Mouse (Mus musculus) limb, embryonic 14.5 days (tissue): ENCODE data around the gene Sox5. TPM values are rescaled to one million over a fixed set of nuclear protein-coding genes. Genes with fewer than 3 reads are reported as not detected.

Experiments used
- ATAC-seq: fragments of 200-750 bp; cut with Nextera tagmentation; 2 replicates; pipeline ENCODE4 v1.8.0; 2017; ENCODE audit warnings: low read depth, moderate number of reproducible peaks, moderate TSS enrichment; ENCODE audit not compliant: low FRiP score
- DNase-seq: peaks from one replicate; pipeline ENCODE4 v3.0.0-alpha.2; 2015; ENCODE audit warnings: low spot score
- H3K27ac ChIP-seq: fragments of 300-500 bp; sonication (generic); replicated peaks from 2 replicates; pipeline ENCODE4 v1.5.1; 2014; ENCODE audit warnings: low read depth, mild to moderate bottlenecking, low read length, moderate library complexity, mixed read lengths
- H3K27me3 ChIP-seq: fragments of 300-500 bp; sonication (generic); 2 replicates; pipeline ENCODE4 v1.6.1; 2014; ENCODE audit warnings: low read length, mixed read lengths; ENCODE audit not compliant: control insufficient read depth, insufficient read depth
- H3K36me3 ChIP-seq: fragments of 300-500 bp; sonication (generic); 2 replicates; pipeline ENCODE4 v1.6.1; 2014; ENCODE audit warnings: mild to moderate bottlenecking, low read length, moderate library complexity, mixed read lengths; ENCODE audit not compliant: control insufficient read depth, insufficient read depth
- H3K4me1 ChIP-seq: fragments of 300-500 bp; sonication (generic); 2 replicates; pipeline ENCODE4 v1.6.1; 2014; ENCODE audit warnings: antibody characterized with exemption, low read length, mixed read lengths; ENCODE audit not compliant: control insufficient read depth, insufficient read depth
- H3K4me2 ChIP-seq: fragments of 300-500 bp; sonication (generic); replicated peaks from 2 replicates; pipeline ENCODE4 v1.6.1; 2014; ENCODE audit warnings: low read depth, mild to moderate bottlenecking, low read length, moderate library complexity; ENCODE audit not compliant: severe bottlenecking
- H3K4me3 ChIP-seq: fragments of 300-500 bp; sonication (generic); replicated peaks from 2 replicates; pipeline ENCODE4 v1.5.1; 2014; ENCODE audit warnings: low read length
- H3K9ac ChIP-seq: fragments of 300-500 bp; sonication (generic); 2 replicates; pipeline ENCODE4 v1.6.1; 2014; ENCODE audit warnings: mild to moderate bottlenecking, low read depth, low read length, moderate library complexity; ENCODE audit not compliant: severe bottlenecking
- H3K9me3 ChIP-seq: fragments of 300-500 bp; sonication (generic); 2 replicates; pipeline ENCODE4 v1.6.1; 2016; ENCODE audit warnings: low read length; ENCODE audit not compliant: control insufficient read depth
- POLR2A ChIP-seq: fragments of 200-500 bp; IDR thresholded peaks from 2 replicates; pipeline ENCODE4 v1.8.0; 2012; ENCODE audit warnings: inconsistent platforms, mild to moderate bottlenecking, moderate library complexity, borderline replicate concordance; ENCODE audit not compliant: insufficient read depth, insufficient read length; ENCODE audit errors: extremely low read depth
- WGBS: fragments of 180-500 bp; shearing (Covaris S2); extraction: QIAGEN DNeasy Blood & Tissue Kit; methylation state at CpG from one replicate; pipeline ENCODE4 v1.1.7; 2014; 5-methylcytosine and 5-hydroxymethylcytosine counted together
- polyA plus RNA-seq, 2 experiments: library from polyadenylated mRNA; depleted of rRNA in 1 of 2; stranded (reverse) in 1 of 2; unstranded in 1 of 2; fragments of >200 nt; fragmentation: Nextera tagmentation in 1 of 2; extraction: Ambion mirVana in 1 of 2; gene quantifications; 2 replicates each; pipeline versions ENCODE4 v1.2.1 to v1.2.3; 2012 to 2014

The Sox5 gene
- polyA plus RNA-seq, 2 experiments = 20.6 to 32.8 TPM

- ATAC-seq (no peak), DNase-seq (no peak)
- Histone ChIP-seq H3K9me3 (no peaks in the 10 kb centered on the region), H3K4me2 (no peak overlapping the region), H3K4me1 (peaks cover 4% of the 10 kb centered on the region), H3K9ac (no peak overlapping the region), H3K4me3 (no peak overlapping the region), H3K27me3 (no peaks in the 10 kb centered on the region), H3K27ac (no peak overlapping the region), H3K36me3 (no peaks in the 10 kb centered on the region)
- WGBS = 40% methylated on average over 8 of the region's 8 CpGs
- no peak for TF ChIP-seq POLR2A
Observed at GRCm38 (mm10) chr6:144759193-144759592, 22.6 kb downstream of the Sox5 start.

DNA sequence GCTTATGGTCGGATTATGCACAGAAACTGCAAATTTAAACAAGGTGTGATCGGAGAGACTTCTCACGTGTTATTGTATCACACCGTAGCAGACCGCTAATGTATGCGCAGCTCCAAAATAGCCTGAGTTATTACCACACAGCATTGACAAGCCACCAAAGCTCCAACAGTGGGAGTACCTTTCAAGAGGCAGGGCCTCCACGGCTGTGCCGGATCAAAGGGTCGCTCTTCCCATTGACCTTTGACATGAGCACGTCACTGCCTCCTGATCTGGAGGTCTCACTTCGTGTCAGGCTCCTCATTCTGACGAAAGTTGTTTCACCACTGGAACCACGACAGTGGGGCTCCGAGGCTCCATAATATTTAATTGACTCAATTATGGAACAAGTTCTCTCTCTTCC is 24.4 kb downstream of the Sox5 start:
- H3K27me3 ChIP-seq = no peaks in the 10 kb centered on the region
- no peak overlapping the region for H3K27ac ChIP-seq
- DNase-seq (no peak), ATAC-seq (no peak)
- H3K4me3 ChIP-seq = no peak overlapping the region
- no peaks in the 10 kb centered on the region for H3K36me3 ChIP-seq
- H3K9ac ChIP-seq = no peak overlapping the region
- H3K9me3 ChIP-seq = no peaks in the 10 kb centered on the region
- TF ChIP-seq POLR2A = no peak
- H3K4me1 ChIP-seq = peaks cover 13% of the 10 kb centered on the region
- H3K4me2 ChIP-seq = no peak overlapping the region
- WGBS = 42% methylated on average over 14 of the region's 14 CpGs

- no peak overlapping the region for H3K9ac ChIP-seq
- H3K9me3 ChIP-seq = no peaks in the 10 kb centered on the region
- H3K27ac ChIP-seq = no peak overlapping the region
- H3K27me3 ChIP-seq = no peaks in the 10 kb centered on the region
- H3K4me3 ChIP-seq = no peak overlapping the region
- no peak for TF ChIP-seq POLR2A
- H3K4me2 ChIP-seq = no peak overlapping the region
- DNase-seq (no peak), ATAC-seq (no peak)
- peaks cover 13% of the 10 kb centered on the region for H3K4me1 ChIP-seq
- WGBS = 82% methylated on average over 14 of the region's 14 CpGs
- no peaks in the 10 kb centered on the region for H3K36me3 ChIP-seq
Observed at GRCm38 (mm10) chr6:144756444-144756843, 25.3 kb downstream of the Sox5 start.

DNA sequence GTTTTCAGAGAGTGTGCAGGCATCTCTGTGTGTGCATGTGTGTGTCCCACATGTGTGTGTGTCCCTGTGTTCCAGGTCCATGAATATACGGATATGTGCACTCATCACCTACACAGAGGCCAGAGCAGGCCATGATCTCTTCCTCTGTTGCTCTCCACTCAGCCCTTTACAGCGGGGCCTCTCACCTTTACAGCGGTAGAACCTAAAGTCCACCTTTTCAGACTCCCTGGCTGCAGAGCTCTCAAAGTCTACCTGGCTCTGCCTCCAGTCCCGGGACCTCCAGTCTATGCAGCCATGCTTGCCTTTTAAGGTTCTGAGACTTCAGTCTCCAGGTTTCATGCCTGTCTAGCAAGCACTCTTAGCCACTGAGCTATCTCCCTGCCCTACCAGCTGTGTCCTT is 26.5 kb downstream of the Sox5 start:
- no peak for ATAC-seq
- DNase-seq = no peak
- H3K4me3 ChIP-seq = no peak overlapping the region
- TF ChIP-seq POLR2A = no peak
- H3K4me2 ChIP-seq = no peak overlapping the region
- no peaks in the 10 kb centered on the region for H3K36me3 ChIP-seq
- no peak overlapping the region for H3K9ac ChIP-seq
- H3K9me3 ChIP-seq = no peaks in the 10 kb centered on the region
- peaks cover 13% of the 10 kb centered on the region for H3K4me1 ChIP-seq
- no peak overlapping the region for H3K27ac ChIP-seq
- 88% methylated on average over 4 of the region's 4 CpGs for WGBS
- no peaks in the 10 kb centered on the region for H3K27me3 ChIP-seq

DNA sequence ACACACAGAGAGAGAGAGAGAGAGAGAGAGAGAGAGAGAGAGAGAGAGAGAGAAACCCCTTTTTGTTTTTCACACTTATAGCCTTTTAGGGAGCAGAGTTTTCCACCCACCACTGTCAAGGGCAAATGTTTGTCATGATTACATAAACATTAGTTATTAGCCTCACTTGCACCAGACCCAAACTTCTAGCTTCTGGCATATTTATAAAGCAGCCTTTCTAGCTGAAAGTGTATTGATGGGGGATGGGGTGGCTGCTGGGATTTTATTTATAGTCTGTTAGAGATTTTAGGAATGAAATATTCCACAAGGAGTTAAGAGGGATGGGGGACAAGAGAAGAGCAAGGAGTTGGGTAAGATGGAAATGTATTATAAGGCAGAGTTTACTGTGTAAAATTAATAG is 27.4 kb downstream of the Sox5 start:
- DNase-seq (no peak), ATAC-seq (no peak)
- H3K27me3 ChIP-seq = no peaks in the 10 kb centered on the region
- H3K36me3 ChIP-seq = no peaks in the 10 kb centered on the region
- H3K9me3 ChIP-seq = no peaks in the 10 kb centered on the region
- TF ChIP-seq POLR2A = no peak
- no peak overlapping the region for H3K4me3 ChIP-seq
- H3K9ac ChIP-seq = no peak overlapping the region
- H3K4me1 ChIP-seq = peaks cover 13% of the 10 kb centered on the region
- no peak overlapping the region for H3K4me2 ChIP-seq
- H3K27ac ChIP-seq = no peak overlapping the region

GRCm38 (mm10) chr6:144753963-144754296 is 27.8 kb downstream of the Sox5 start:
- 27% methylated on average over 3 of the region's 3 CpGs for WGBS
- Histone ChIP-seq H3K4me1 (peaks cover 13% of the 10 kb centered on the region), H3K4me2 (no peak overlapping the region), H3K36me3 (no peaks in the 10 kb centered on the region), H3K9me3 (no peaks in the 10 kb centered on the region), H3K4me3 (no peak overlapping the region), H3K27ac (0 out of 2 replicates have a peak overlapping the region, but pooled peaks have one; percentile 26), H3K27me3 (no peaks in the 10 kb centered on the region), H3K9ac (no peak overlapping the region)
- ATAC-seq = no peak
- DNase-seq = peak; percentile 15
- TF ChIP-seq POLR2A = no peak
